Mouse (Mus musculus): Measurements from ENCODE around the gene Tbx10. TPM values are rescaled to one million over a fixed set of nuclear protein-coding genes. Genes with fewer than 3 reads are reported as not detected.
A peak's percentile ranks its signal among the peaks of the same experiment; 100 is the strongest.

Tbx10 gene
- polyA plus RNA-seq, 1 experiment from 2014 or later = 0.61 TPM

DNA sequence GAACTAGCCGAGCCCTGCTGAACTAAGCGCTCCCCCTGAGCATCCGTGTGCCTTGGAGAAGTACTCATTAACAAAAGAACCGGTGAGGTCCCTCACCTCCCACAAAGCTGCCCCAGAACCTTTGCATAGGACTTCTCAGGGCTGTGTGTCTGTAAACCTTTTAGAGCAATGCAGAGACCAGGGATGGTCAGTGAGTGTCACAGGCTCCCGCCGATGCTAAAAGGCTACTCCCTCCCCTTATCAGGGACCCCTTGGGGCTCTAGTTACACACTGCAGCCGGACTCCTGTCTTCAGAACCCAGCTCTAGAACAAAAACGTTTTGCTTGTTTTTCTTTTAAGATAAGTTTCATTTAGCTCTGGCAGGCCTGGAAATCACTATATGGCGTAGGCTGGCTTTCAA lies 20.5 kb downstream of the Tbx10 start:
- H3K27me3 ChIP-seq (replicated peaks; ENCODE audit: control insufficient read depth, insufficient read depth, low read length) = no peaks in the 10 kb centered on the region
- no peak overlapping the region for H3K27ac ChIP-seq (ENCODE audit: low read depth, low read length)
- peak overlapping the region; percentile 72 for H3K4me2 ChIP-seq (replicated peaks; ENCODE audit: low read depth)
- no peaks in the 10 kb centered on the region for H3K4me1 ChIP-seq (replicated peaks; ENCODE audit: control insufficient read depth, insufficient read depth, low read length)
- peak overlapping the region; percentile 85; the same call in 1 of the 2 replicates for H3K4me3 ChIP-seq (ENCODE audit: low read depth, low read length)
- H3K36me3 ChIP-seq (ENCODE audit: control insufficient read depth, insufficient read depth) = peaks cover 24% of the 10 kb centered on the region
- TF ChIP-seq CTCF (IDR thresholded peaks at IDR 0.05; ENCODE audit: low read depth) = no peak
- no peak overlapping the region for H3K9ac ChIP-seq (ENCODE audit: low read depth, low read length)
- no peak; the same call in 1 of the 2 replicates for ATAC-seq
- 18% methylated on average over 9 of the region's 9 CpGs for WGBS
- no peaks in the 10 kb centered on the region for H3K9me3 ChIP-seq (ENCODE audit: control insufficient read depth)

- Histone ChIP-seq H3K4me2 (replicated peaks; ENCODE audit: low read depth) (no peak overlapping the region), H3K27ac (ENCODE audit: low read depth, low read length) (no peak overlapping the region), H3K27me3 (replicated peaks; ENCODE audit: control insufficient read depth, insufficient read depth, low read length) (no peaks in the 10 kb centered on the region), H3K4me1 (replicated peaks; ENCODE audit: control insufficient read depth, insufficient read depth, low read length) (no peaks in the 10 kb centered on the region), H3K9me3 (ENCODE audit: control insufficient read depth) (no peaks in the 10 kb centered on the region), H3K9ac (ENCODE audit: low read depth, low read length) (no peak overlapping the region), H3K36me3 (ENCODE audit: control insufficient read depth, insufficient read depth) (peaks cover 7% of the 10 kb centered on the region), H3K4me3 (ENCODE audit: low read depth, low read length) (no peak overlapping the region)
- ATAC-seq = no peak
- TF ChIP-seq CTCF (IDR thresholded peaks at IDR 0.05; ENCODE audit: low read depth) = no peak
Measured at GRCm38 (mm10) chr19:4014802-4015201, 22.2 kb downstream of the Tbx10 start.

GRCm38 (mm10) chr19:4015635-4016034 lies 23.1 kb downstream of the Tbx10 start:
- H3K36me3 ChIP-seq (ENCODE audit: control insufficient read depth, insufficient read depth) = no peaks in the 10 kb centered on the region
- WGBS = 69% methylated on average over 5 of the region's 5 CpGs
- no peak overlapping the region for H3K4me2 ChIP-seq (replicated peaks; ENCODE audit: low read depth)
- H3K4me3 ChIP-seq (ENCODE audit: low read depth, low read length) = no peak overlapping the region
- TF ChIP-seq CTCF (IDR thresholded peaks at IDR 0.05; ENCODE audit: low read depth) = no peak
- H3K27me3 ChIP-seq (replicated peaks; ENCODE audit: control insufficient read depth, insufficient read depth, low read length) = no peaks in the 10 kb centered on the region
- H3K4me1 ChIP-seq (replicated peaks; ENCODE audit: control insufficient read depth, insufficient read depth, low read length) = no peaks in the 10 kb centered on the region
- H3K9ac ChIP-seq (ENCODE audit: low read depth, low read length) = no peak overlapping the region
- ATAC-seq = no peak
- no peak overlapping the region for H3K27ac ChIP-seq (ENCODE audit: low read depth, low read length)
- H3K9me3 ChIP-seq (ENCODE audit: control insufficient read depth) = no peaks in the 10 kb centered on the region

GRCm38 (mm10) chr19:4017921-4018587 lies 25.5 kb downstream of the Tbx10 start:
- no peak for TF ChIP-seq CTCF (IDR thresholded peaks at IDR 0.05; ENCODE audit: low read depth)
- H3K9ac ChIP-seq (ENCODE audit: low read depth, low read length) = no peak overlapping the region
- H3K4me2 ChIP-seq (replicated peaks; ENCODE audit: low read depth) = no peak overlapping the region
- no peaks in the 10 kb centered on the region for H3K9me3 ChIP-seq (ENCODE audit: control insufficient read depth)
- H3K27me3 ChIP-seq (replicated peaks; ENCODE audit: control insufficient read depth, insufficient read depth, low read length) = no peaks in the 10 kb centered on the region
- H3K4me3 ChIP-seq (ENCODE audit: low read depth, low read length) = no peak overlapping the region
- no peaks in the 10 kb centered on the region for H3K36me3 ChIP-seq (ENCODE audit: control insufficient read depth, insufficient read depth)
- no peak overlapping the region for H3K27ac ChIP-seq (ENCODE audit: low read depth, low read length)
- WGBS = 62% methylated on average over 10 of the region's 10 CpGs
- no peaks in the 10 kb centered on the region for H3K4me1 ChIP-seq (replicated peaks; ENCODE audit: control insufficient read depth, insufficient read depth, low read length)
- no peak for ATAC-seq

DNA sequence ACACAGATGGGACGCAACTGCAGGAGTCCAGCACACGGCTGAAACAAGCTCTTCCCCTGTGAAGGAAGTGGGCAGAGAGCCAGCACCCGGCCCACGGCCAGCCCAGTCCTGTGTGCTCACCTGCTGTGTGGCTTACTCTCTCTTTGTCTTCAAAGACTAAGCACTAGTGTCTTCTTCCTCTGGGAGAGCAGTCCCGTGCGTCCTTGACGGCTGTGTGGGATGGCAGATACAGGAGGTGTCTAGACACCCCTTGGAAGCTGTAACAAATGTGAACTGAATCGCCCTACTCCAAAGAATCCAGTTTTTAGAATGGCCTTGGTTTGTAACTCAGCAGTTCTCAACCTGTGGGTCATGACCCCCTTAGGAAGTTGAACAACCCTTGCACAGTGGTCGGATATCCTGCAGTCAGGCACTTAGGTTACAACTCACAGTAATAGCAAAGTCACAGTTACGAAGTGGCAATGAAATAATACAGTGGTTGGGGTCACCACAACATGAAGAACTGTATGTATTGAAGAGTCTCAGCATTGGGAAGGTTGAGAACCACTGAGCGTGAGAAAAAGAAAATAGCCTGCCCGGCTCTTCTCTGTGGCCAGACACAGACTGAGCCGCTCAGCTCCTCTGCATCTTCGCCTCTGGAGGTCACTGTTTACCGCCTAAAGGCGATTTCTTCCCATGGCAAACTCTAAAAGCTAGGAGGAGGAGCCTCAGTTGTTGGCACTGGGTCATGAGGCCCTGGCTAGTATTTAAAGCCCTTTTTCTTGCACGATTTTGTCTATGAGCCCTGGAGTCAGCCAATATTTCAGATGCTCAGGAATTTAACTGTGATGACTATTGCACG lies 26.4 kb downstream of the Tbx10 start:
- TF ChIP-seq CTCF (IDR thresholded peaks at IDR 0.05; ENCODE audit: low read depth) = peak; percentile 90
- ATAC-seq = peak; percentile 82
- WGBS = 27% methylated on average over 18 of the region's 18 CpGs
- no peak overlapping the region for H3K4me2 ChIP-seq (replicated peaks; ENCODE audit: low read depth)
- no peaks in the 10 kb centered on the region for H3K36me3 ChIP-seq (ENCODE audit: control insufficient read depth, insufficient read depth)
- no peak overlapping the region for H3K4me3 ChIP-seq (ENCODE audit: low read depth, low read length)
- H3K27me3 ChIP-seq (replicated peaks; ENCODE audit: control insufficient read depth, insufficient read depth, low read length) = no peaks in the 10 kb centered on the region
- no peaks in the 10 kb centered on the region for H3K9me3 ChIP-seq (ENCODE audit: control insufficient read depth)
- H3K27ac ChIP-seq (ENCODE audit: low read depth, low read length) = no peak overlapping the region
- H3K4me1 ChIP-seq (replicated peaks; ENCODE audit: control insufficient read depth, insufficient read depth, low read length) = no peaks in the 10 kb centered on the region
- H3K9ac ChIP-seq (ENCODE audit: low read depth, low read length) = no peak overlapping the region

- H3K27me3 ChIP-seq (replicated peaks; ENCODE audit: control insufficient read depth, insufficient read depth, low read length) = no peaks in the 10 kb centered on the region
- no peak for TF ChIP-seq CTCF (IDR thresholded peaks at IDR 0.05; ENCODE audit: low read depth)
- no peaks in the 10 kb centered on the region for H3K36me3 ChIP-seq (ENCODE audit: control insufficient read depth, insufficient read depth)
- H3K9me3 ChIP-seq (ENCODE audit: control insufficient read depth) = 0 out of 2 replicates have a peak, but pooled peaks cover 4% of the 10 kb centered on the region
- no peak for ATAC-seq
- H3K4me3 ChIP-seq (ENCODE audit: low read depth, low read length) = no peak overlapping the region
- H3K4me2 ChIP-seq (replicated peaks; ENCODE audit: low read depth) = no peak overlapping the region
- no peak overlapping the region for H3K27ac ChIP-seq (ENCODE audit: low read depth, low read length)
- WGBS = 46% methylated on average over 7 of the region's 7 CpGs
- H3K9ac ChIP-seq (ENCODE audit: low read depth, low read length) = no peak overlapping the region
- no peaks in the 10 kb centered on the region for H3K4me1 ChIP-seq (replicated peaks; ENCODE audit: control insufficient read depth, insufficient read depth, low read length)
Measured at GRCm38 (mm10) chr19:4023185-4023584, 30.6 kb downstream of the Tbx10 start.

Data from intestine, postnatal 0 days (tissue).